ENCODE assay signal across 8 mouse cellular contexts in the genomic region with DNA sequence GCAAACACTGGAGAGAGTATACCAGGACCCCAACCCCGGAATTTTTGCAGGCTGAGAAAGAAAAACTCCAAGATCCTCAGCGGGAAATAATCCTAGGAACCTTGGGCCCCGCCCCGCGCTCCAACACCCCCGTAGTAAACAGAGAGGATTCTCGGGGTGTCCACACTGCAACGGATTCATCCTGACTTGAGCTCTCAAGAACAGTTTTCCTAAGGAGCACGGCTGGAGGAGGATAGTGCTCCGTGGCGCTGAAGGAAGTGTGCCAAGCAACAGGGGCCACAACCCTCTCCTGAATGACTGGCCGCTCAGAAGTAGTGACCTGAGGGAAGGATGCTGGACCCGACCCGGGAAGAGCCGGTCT. TPM values are rescaled to one million over a fixed set of nuclear protein-coding genes. Genes with fewer than 3 reads are reported as not detected.
DNase-seq lines count a peak whose midpoint lies in the region; ATAC-seq and TF ChIP-seq lines count a peak whose summit lies in the region.

No protein-coding gene starts in this region.

- peak overlapping the region; percentile 54 for H3K27ac ChIP-seq in embryonic fibroblast, embryonic 13.5 days (ENCODE audit: insufficient read depth, low read length)
- peak overlapping the region; percentile 95 for H3K27ac ChIP-seq in hindbrain, postnatal 0 days

- under 1% methylated on average over 15 of the region's 15 CpGs for WGBS in hindbrain, postnatal 0 days

- no peaks in the 10 kb centered on the region for H3K9me3 ChIP-seq in megakaryocyte, embryonic 14.5 days
- H3K9me3 ChIP-seq in hindbrain, postnatal 0 days (ENCODE audit: low read length) = no peaks in the 10 kb centered on the region

- no peak for DNase-seq in hindbrain, postnatal 0 days (ENCODE audit: low spot score)
- DNase-seq in embryo, embryonic 10 days (ENCODE audit: low spot score) = no peak
- no peak for DNase-seq in urinary bladder, adult 18-20 months (ENCODE audit: low spot score in 2 of 2)

- ATAC-seq in megakaryocyte, adult 5-6 weeks (ENCODE audit: poor library complexity, severe bottlenecking) = no peak
- no peak for ATAC-seq in hindbrain, postnatal 0 days
- ATAC-seq in monocyte, adult 5-6 weeks (replicated peaks; ENCODE audit: insufficient number of reproducible peaks, low FRiP score, low TSS enrichment, poor library complexity, severe bottlenecking) = 0 out of 2 replicates have a peak, but pooled peaks have one; percentile 7
- no peak; the same call in 1 of the 2 replicates for ATAC-seq in cerebellum, adult (ENCODE audit: insufficient number of reproducible peaks, low FRiP score, low TSS enrichment)

- TF ChIP-seq POLR2A in embryonic fibroblast, embryonic 13.5 days (IDR thresholded peaks at IDR 0.05; ENCODE audit: low read depth, low read length) = no peak

- H3K4me2 ChIP-seq in hindbrain, postnatal 0 days (ENCODE audit: low read depth, low read length) = peak overlapping the region; percentile 87

- no peaks in the 10 kb centered on the region for H3K27me3 ChIP-seq in megakaryocyte, embryonic 14.5 days (replicated peaks)
- H3K27me3 ChIP-seq in hindbrain, postnatal 0 days (ENCODE audit: insufficient read depth, low read length) = no peaks in the 10 kb centered on the region

- no peak for TF ChIP-seq CTCF in embryonic fibroblast, embryonic 13.5 days (IDR thresholded peaks at IDR 0.05; ENCODE audit: borderline replicate concordance, insufficient read depth, low read length)
- TF ChIP-seq CTCF in hindbrain, postnatal 0 days (IDR thresholded peaks at IDR 0.05; ENCODE audit: low read depth) = no peak

- peaks cover 22% of the 10 kb centered on the region for H3K36me3 ChIP-seq in megakaryocyte, embryonic 14.5 days (replicated peaks; ENCODE audit: low read length)
- no peaks in the 10 kb centered on the region for H3K36me3 ChIP-seq in hindbrain, postnatal 0 days (ENCODE audit: insufficient read depth, low read length)

- peaks cover 11% of the 10 kb centered on the region; the same call in 1 of the 2 replicates for H3K4me1 ChIP-seq in megakaryocyte, embryonic 14.5 days
- H3K4me1 ChIP-seq in embryonic fibroblast, embryonic 13.5 days (ENCODE audit: control insufficient read depth, insufficient read depth, low read length) = 0 out of 2 replicates have a peak, but pooled peaks cover 2% of the 10 kb centered on the region
- H3K4me1 ChIP-seq in hindbrain, postnatal 0 days (ENCODE audit: insufficient read depth, low read length) = no peaks in the 10 kb centered on the region

- H3K4me3 ChIP-seq in megakaryocyte, embryonic 14.5 days (replicated peaks) = peak overlapping the region; percentile 98
- H3K4me3 ChIP-seq in embryonic fibroblast, embryonic 13.5 days (ENCODE audit: insufficient read depth, low read length) = peak overlapping the region; percentile 80
- H3K4me3 ChIP-seq in hindbrain, postnatal 0 days (ENCODE audit: low read length) = peak overlapping the region; percentile 74

- peak overlapping the region; percentile 84 for H3K9ac ChIP-seq in hindbrain, postnatal 0 days (replicated peaks; ENCODE audit: low read length)

RNA-seq across cellular contexts. Expression of gene Uba6, which starts 0.5 kb away (rescaled TPM):
- 0.53 TPM in 1 of 2 replicates, not detected in the other for polyA plus RNA-seq in megakaryocyte, embryonic 14.5 days (2012; ENCODE audit: insufficient read depth, low replicate concordance)
- 20.3 and 21.6 TPM in 2 replicates for total RNA-seq in megakaryocyte, adult 5-6 weeks (2015)
- total RNA-seq in megakaryocyte, adult 5-6 weeks (2017) = 18.6 and 21.9 TPM in 2 replicates
- 68.7 and 86.8 TPM in 2 replicates for polyA plus RNA-seq in embryonic fibroblast, embryonic 13.5 days (2011; ENCODE audit: insufficient read length, low read depth, missing spikeins)
- total RNA-seq in hindbrain, postnatal 0 days (2014; rRNA removed) = 10.6 and 11.9 TPM in 2 replicates
- 7.2 and 7.9 TPM in 2 replicates for polyA plus RNA-seq in hindbrain, postnatal 0 days (2015; fragmentation: Nextera tagmentation; extraction: Ambion mirVana)
- 18.7 to 22.7 TPM (median 21.5 TPM) in 3 replicates for total RNA-seq in monocyte, adult 5-6 weeks (2017)

RNA-seq across cellular contexts. Expression of gene Gnrhr, which starts 25.6 kb away (rescaled TPM):
- polyA plus RNA-seq in megakaryocyte, embryonic 14.5 days (2012; ENCODE audit: insufficient read depth, low replicate concordance) = not detected in 2 replicates
- total RNA-seq in megakaryocyte, adult 5-6 weeks (2015) = not detected in 2 replicates
- total RNA-seq in megakaryocyte, adult 5-6 weeks (2017) = not detected in 2 replicates
- not detected in 2 replicates for polyA plus RNA-seq in embryonic fibroblast, embryonic 13.5 days (2011; ENCODE audit: insufficient read length, low read depth, missing spikeins)
- not detected in 2 replicates for total RNA-seq in hindbrain, postnatal 0 days (2014; rRNA removed)
- 0.20 TPM in 1 of 2 replicates, not detected in the other for polyA plus RNA-seq in hindbrain, postnatal 0 days (2015; fragmentation: Nextera tagmentation; extraction: Ambion mirVana)
- not detected in 3 replicates for total RNA-seq in monocyte, adult 5-6 weeks (2017)
